Mouse (Mus musculus): ENCODE measurements at regions not wholly inside any gene's neighbourhood (a gene's known extent, or its start where the extent isn't known, plus 50 kb on each side); places are given as distances from the start of the nearest gene placed in this dataset.
"Not testable (repeated sequence)": the region's sequence is repeated elsewhere in the genome, so short reads cannot be mapped to it uniquely, and the experiment has no call there.

DNA sequence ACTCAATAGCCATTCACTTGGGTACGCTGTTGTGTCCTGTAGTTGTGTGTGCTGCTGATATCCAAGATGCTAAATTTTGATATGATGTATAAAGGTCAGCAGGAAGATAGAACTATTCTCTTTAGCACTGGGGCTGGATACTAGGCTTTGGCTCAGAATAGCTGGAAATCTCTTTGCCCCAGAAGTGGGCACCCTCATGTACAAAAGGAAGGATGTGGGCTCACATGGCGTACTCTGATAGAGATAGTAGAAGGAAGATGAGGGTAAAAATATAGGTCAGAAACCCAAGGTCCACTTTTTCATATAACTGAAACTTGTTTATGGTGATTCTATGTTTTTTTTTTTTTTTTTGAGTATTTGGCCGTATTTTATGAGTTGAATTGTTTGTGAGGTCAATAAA is 1001.0 kb downstream of the Car8 start:
- DNase-seq (ENCODE audit: low spot score in 2 of 2), result no peak

DNA sequence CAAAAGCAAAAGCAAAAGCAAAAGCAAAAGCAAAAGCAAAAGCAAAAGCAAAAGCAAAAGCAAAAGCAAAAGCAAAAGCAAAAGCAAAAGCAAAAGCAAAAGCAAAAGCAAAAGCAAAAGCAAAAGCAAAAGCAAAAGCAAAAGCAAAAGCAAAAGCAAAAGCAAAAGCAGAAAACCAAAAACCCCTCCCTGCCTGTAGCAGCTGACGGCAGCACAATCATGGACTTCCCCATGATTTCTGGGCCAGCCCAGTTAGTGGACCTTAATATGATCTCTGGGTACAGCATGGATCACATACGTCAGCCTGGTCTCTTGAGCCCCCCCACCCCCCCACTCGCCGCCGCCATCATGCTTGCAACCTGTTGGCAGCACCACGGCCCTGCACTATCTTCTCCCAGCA is 1004.3 kb downstream of the Car8 start:
- not testable (repeated sequence) for DNase-seq (ENCODE audit: low spot score in 2 of 2)

DNA sequence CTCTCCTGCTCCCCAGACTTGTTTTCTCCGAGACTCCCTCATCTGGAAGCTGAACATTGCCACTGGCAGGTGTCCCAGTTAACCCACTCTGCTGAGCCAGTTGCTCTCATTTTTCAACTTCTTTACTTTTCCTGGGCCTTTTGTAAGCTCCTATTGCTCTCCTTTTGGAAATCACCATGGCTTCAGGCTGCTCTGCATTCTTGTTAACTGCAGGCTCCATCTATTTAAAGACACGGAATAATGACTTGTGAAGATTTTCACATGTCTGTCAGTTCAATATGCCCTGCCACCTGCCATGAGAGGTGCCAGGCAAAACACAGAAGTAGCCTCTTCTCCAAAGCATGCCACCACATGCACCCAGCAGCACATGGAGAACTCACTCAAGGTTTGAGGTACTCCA is 1009.9 kb downstream of the Car8 start:
- peak in 1 of 2 experiments; percentile 17 for DNase-seq (ENCODE audit: low spot score in 2 of 2)

DNA sequence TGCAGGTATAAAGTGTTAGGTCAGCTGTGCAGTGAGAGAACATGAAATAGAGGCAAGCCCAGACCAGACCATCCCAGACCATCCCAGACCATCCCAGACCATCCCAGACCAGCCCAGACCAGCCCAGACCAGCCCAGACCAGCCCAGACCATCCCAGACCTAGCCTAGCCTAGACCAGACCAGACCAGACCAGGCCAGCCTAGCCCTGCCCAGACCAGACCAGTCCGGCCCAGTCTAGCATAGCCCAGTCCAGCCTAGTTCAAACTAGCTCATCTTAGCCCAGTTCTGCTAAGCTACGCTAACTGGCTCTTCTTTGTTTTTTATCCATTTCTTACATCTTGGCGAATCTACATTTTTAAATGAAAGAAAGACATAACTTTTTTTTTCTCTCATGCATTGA is 1015.9 kb downstream of the Car8 start:
- no peak for DNase-seq (ENCODE audit: low spot score in 2 of 2)

DNA sequence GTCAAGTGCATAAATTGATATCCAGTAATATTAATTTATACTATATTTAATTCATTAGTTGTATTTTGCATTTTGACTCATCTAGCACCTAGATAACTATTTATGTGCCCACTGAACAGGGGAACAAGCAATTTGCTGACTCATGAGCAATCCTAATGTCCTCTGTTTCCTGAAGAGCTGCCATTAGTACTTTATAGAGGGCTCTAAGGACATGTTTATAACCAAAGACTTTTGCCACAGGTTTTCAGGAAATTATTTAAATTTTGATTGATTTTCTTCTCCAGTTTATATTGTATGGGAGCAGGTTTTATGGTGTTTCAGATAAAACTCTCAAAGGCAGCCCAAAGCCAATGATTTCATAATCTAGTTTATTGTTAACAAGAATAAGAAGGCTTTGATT is 1018.4 kb downstream of the Car8 start:
- no peak for DNase-seq (ENCODE audit: low spot score in 2 of 2)

DNA sequence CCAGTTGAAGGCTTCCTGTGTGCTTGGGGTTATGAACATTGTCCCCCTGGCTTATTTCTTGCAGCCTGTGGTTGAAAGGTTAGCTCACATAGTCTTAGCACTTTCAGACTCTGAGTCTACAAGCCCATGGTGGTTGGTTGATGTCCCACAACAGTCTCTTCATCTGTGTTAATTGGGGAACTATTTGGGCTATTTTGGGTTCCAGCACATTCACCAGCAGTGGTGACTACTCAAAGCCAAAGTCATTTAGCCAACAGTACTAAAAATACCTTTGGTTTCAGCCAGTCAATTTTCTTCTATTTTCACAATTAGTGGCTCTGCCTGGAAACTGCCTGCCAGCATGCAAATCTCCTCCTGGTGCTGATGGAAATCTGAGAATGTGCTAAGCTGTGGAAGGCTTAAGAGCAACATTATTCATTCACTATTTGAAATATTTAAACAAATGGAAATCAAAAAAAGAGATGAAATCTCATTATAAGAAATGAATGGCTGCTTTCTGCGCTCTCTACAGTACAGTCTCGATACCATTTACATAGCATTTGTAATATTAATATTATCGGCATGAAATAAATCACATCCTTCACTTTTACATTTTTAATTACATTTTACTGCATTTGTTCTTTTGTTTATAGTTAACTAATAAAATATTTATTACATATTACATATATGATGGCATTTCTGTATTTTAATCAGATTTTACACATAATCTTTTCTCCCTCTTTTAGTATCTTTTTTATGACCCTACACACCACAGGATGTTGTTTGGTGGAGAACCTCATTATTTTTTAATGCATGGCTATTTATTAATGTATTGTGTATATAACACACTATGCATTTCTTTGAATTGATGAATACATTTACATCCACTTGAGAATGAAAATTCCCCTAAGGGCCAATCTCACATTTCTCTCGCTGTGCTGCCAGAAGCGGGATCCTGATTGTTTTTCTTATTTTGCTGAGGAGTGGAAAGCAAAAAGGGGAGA is 1023.5 kb downstream of the Car8 start:
- DNase-seq (ENCODE audit: low spot score in 2 of 2), result no peak

DNA sequence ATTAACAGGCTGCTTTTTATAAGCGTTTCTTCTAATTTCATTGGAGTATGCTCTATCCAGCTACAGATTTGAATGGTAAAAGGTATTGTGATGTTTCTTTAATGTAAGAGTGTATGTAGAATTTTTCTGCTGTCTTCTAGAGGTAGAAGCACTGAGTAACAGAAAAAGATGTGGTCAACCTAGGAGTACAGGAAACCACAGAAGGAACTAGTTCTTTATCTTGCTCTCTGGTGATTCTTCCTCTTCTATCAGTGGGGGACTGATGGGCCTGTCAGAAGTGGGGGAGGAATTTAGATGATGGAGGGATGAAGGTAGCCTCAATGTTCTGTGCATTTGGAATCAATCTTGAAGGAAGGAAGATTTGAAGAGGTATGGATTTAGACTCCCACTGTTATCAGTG is 1031.9 kb downstream of the Car8 start:
- DNase-seq (ENCODE audit: low spot score in 2 of 2), result no peak

DNA sequence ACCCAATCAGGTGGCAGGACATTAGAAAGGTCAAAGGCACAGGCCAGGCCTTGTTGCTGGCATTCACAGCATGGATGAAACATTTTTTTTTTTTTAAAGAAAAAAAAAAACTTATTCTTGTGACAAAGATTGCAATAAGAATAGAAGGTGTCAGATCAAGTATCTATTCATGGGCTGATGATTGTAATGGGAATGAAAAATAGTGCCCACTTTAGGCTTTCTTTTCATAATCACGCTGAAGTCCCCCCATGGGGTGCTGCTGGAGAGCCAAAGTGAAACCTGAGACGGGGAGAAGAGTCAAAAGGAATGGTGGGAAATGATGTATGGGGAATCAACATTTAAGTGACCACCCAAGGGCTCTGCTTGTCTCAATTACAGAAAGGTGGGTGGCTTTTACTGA is 1037.0 kb downstream of the Car8 start:
- no peak for DNase-seq (ENCODE audit: low spot score in 2 of 2)

DNA sequence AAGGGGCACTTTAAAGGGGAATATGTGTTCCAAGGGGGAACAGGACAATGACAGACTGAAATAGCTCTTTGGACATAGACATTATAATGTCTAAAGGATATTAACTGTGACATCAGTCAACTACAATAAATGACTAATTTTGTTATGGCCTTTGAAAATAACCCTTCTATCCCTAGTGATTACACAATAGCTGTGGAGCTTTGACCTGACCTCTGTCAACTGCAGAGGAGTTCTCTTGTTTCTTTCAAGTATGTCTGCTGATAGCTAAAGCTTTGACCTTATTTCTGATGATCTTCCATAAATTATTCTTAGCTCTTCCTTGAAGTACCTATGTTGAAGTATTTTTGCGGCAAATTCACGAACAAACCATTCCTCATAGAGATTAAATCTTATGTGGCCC is 1038.9 kb downstream of the Car8 start:
- DNase-seq (ENCODE audit: low spot score in 2 of 2), result no peak

DNA sequence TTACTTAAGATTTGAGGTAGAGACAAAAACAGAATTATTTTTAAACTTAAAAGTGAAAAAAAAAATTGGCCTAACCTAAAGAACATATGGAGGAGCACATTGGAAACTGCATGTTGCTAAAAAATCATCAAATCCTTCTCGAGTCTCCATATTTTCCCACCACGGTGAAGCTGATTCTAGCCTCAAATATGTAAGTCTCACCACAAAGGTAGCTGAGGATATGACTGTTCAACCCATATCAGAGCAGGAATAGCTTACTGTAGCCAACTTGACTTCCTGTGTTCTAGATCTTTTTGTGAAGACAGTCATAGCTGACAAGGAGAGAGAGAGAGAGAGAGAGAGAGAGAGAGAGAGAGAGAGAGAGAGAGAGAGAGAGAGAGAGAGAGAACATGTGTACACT is 1039.8 kb downstream of the Car8 start:
- DNase-seq (ENCODE audit: low spot score in 2 of 2), result no peak

DNA sequence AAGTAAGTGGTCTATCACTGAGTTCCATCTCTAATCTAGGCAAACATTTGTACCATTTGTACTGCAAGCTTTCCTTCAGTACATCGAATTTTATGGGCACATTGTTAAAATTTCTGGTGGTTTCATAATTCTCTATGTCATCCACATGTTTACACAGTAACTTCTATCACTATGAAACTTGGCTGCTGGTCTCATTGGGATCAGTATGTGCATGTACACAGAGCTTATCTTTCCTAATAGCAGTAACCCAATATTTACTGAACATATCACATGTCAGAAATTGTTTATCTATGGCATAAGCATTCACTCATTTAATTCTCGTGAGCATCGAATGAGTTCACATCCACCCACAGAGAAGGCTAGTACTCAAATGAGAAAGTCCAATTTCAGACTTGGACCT is 1042.3 kb downstream of the Car8 start:
- no peak for DNase-seq (ENCODE audit: low spot score in 2 of 2)

DNA sequence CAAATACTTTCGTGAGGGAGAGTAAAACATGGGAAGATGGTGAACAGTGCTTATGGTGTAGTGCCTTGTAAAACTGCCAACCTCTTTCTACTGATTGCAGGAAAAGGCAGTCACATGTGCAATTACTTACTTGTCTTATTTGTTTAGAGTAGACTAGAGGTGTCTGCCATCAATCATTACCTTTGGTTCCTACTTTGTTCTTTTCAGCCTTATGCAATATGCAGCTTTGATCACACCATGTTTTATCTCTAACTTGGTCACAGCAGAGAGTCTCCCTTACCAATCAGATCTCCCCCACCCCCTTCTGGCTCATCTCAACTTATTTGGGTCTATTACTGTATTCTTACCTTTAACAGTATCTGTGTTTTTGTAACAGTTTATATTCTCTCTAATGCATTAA is 1043.2 kb downstream of the Car8 start:
- DNase-seq (ENCODE audit: low spot score in 2 of 2), result no peak

DNA sequence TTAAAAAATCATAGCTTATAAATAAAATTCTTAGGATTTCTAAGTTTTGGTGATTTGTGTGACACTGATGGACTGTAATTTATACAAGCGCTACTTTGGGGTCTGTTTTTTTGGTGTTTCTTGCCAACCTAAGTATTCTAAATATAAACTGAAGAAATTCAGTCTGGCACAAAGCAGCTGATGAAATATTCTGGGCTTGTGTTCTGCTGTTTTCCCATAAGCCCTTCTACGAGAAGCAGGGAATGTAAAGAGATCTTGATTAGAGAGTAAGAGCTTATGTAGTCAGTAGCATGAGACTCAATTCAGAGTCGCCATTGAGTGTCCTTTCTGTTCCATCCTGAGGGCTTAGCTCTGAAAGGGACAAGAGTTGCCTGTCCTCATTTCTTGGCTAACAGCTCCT is 1046.9 kb downstream of the Car8 start:
- DNase-seq (ENCODE audit: low spot score in 2 of 2), result no peak

DNA sequence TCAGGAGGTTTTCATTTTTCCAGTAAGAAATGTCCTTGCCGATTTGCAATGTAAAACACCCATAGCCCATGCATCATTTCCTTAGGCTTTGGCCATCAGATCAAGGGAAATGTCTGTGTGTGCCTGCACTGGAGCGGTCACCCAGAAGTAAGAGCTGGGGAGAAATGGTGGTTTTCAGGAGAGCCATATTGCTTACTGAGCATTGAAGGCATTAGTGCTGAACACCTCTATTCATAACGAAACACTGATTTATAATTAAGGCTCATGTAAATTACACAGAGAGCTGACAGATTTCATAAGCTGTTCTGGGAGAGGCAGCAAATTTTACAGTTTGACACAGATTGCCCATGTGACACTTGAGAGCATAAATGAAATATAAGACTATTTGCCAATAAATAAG is 1047.6 kb downstream of the Car8 start:
- no peak for DNase-seq (ENCODE audit: low spot score in 2 of 2)

DNA sequence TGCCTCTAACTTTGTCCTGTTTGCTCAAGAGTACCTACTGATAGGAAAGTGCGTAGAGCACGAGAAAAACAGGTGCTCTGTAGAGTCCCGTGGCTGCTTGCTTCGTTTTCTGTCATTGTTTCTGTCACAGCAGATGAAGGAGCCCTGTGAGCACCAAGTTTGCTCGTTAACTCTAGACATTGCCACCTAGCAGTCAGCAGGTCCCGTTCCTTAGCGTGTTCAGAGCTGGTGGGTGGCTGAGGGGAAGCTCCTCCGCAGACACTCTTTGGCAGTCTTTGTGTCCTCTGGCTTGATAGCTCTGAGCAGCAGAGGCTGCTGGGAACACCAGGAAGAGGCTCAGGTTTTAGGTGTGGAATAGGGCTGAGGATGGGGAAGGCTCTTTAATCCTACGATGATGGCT is 1063.8 kb downstream of the Car8 start:
- no peak for DNase-seq (ENCODE audit: low spot score in 2 of 2)

DNA sequence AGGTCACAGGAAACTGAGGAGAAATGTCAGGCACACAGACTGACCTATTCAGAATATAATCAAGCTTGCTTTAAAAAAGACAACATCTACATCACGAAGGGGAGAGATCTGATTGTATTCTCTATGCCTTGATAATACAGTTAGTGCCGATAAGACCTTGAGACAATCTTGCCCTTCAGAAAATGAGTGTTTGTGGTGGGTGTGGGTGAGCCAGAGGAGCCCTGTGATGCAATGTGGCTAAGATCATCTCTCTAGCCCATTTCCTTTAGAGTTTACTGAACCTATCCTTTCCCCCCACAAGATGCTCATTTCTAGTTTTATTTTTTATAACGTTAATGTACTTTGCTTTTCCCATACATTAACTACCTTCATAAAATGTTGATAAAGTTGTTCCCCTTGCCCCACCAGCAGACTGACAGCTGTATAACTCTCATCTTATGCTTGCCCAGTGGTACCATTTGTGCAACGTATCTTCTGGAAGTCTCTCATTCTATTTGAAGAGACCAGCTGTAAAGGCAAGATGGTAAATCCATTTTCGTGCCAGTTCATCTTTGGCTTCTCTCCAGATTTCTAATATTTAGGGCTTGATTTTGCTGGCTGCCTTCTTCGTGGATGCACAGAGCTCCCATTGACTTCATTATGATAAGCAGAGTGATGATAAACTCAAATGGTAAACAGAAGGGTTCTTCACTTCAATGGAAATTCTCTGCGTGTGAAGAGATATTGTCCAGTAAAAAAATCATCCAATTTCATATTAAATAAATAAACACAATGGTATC is 1066.1 kb downstream of the Car8 start:
- no peak for DNase-seq (ENCODE audit: low spot score in 2 of 2)

DNA sequence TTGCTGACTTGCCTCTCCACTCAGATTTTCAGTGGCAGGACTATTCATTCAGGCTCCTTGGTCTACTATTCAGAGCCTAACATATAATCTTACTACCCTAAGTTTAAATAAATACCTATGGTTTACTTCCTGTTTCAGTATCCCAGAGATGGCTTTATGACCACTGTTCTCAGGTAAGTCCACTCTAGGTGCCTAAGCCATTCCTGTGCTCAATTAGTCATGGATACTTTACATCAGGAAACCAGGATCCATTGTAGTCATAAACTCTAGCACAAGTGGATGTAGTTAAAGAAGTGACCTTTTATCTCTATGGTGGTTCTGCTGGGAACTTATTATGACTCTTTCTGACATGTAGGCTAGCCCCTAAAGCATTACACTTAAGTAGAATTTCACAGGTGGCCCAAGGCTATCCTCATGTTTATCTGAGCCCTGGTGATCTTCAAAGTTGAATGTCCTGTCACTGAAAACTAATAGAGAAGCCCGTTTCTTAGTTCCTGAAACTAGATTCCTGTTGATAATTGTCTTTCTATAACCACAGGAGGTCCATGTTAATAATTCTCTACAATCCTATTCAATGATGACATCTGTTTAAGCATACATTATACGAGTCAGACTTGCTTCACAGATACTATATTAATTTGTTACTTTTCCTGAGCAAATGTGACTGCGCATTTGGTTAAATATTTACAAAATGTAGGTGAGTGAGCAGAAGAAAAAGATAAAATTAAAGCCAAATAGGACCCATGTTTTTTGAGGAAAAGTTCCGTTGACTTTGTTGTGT is 1067.0 kb downstream of the Car8 start:
- DNase-seq (ENCODE audit: low spot score in 2 of 2), result no peak

DNA sequence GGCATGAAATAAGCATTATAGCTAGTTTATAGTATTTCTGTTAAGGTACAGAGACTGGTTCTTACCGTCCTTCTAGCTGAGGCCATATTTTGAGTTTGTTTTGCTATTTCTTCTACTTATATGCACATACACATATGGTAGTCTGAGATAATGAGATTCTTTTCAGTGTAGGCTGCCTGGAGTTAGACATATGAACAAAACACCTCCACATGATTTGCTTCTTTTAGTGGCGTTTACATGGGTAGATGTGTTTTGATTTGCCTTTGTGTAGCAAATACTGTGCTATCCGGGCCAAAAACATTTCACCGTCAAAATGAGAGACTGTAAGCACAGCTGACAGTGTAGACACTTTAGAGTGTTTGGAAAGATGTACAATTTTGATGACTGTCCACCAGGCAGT is 1077.4 kb downstream of the Car8 start:
- no peak for DNase-seq (ENCODE audit: low spot score in 2 of 2)

DNA sequence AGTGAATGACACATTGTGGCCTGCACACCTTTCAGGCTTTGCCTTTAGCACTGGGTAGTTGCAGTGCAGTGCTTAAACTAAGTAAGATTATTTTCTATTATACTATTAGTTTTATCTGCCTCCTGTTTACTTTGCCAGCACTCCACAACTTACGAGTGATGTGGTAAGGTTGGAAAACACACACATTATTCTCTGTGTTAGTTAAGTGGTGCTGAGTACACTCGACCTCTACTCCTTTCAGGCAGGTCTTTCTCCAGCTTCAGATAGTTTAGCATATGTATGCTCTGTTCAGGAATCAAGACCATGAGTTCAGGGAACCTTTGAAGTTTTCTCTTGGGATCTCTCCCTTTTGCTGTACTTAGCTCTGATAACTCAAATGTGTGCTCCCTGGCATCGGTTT is 1081.0 kb downstream of the Car8 start:
- DNase-seq (ENCODE audit: low spot score in 2 of 2), result no peak

DNA sequence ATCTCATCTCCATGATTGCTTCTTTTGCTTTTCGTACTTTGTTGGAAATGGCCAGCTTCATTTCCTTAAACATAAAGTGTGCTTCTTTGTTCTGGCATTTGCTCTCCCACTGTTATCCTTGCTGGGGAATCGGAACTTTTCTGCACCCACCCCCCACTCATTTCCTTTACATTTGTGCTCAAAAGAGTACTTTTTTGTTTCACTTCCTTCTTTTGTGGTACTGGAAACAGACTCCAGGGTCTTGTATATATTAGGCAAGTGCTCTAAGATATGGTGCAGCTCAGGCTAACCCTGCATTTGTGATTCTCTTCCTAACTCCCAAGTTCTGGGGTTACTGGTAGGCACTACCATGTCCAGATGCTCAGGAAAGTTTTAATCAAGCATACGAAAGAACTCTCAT is 1084.6 kb downstream of the Car8 start:
- no peak for DNase-seq (ENCODE audit: low spot score in 2 of 2)

DNA sequence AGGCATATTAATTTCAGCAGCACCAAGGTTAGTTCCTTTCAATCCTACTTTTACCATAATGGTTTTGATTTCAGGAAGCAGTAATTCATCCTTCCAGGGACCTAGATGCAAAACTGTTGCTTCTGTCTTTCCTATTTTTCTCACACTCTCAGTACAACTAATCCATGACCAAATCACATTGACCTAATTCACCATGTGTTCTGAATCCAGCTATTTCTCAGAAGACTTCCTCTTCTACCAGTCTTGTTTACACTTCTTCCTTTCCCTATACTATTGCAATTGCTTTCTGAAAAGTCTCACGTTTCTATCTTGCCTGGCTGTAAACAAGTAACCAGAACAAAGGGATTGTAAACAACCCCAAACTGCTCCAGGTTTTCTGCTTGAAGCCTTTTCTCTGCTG is 1085.0 kb downstream of the Car8 start:
- DNase-seq (ENCODE audit: low spot score in 2 of 2), result no peak

DNA sequence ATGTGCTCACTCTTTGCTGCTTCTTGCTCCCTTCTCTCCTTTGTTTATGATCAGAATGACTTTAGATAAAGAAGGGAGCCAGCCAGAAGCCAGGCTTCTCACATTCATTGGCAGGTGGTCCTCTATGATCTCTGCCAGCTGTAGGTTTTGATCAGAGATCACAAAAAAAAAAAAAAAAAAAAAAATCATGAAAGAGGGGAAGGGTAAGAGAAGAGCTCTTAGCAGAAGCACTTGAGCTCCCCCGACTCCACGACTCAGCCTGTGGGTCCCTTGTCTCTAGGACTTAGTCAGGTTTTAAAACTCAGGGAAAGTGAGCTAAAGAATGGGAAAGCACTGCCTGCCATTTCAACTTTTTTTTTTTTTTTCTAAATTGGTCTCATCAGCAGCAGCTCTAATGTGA is 1093.1 kb downstream of the Car8 start:
- DNase-seq (ENCODE audit: low spot score in 2 of 2), result no peak
